26 mouse cellular contexts compared by ENCODE assay signal in the genomic region with DNA sequence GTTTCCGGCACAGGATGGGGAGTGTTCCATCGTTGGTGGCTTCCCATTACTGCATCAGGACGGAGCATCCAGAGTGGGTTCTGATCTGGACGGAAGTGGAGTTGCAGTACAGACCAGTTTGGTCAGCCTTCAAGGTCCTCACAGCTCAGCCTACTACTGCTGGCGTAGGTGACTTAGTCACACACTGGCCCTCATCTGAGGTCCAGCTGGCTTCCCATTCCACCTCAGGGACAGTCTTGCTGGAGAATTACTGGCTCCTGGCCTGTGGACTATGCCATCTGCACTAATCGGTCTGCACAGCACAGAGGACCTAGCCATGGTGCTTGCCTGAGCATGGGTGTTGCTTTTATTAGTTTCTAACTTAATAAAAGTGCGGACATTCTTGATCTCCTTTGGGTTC. TPM values are rescaled to one million over a fixed set of nuclear protein-coding genes. Genes with fewer than 3 reads are reported as not detected.
A peak's percentile ranks its signal among the peaks of the same experiment; 100 is the strongest.
DNase-seq lines count a peak whose midpoint lies in the region; ATAC-seq lines count a peak whose summit lies in the region.
"Had no signal": no experiment of that assay in that cellular context is flagged by ENCODE, and none has a peak within 500 bp of the region (broad histone marks: within the 10 kb centered on the region; RNA-seq: fewer than 3 reads in every experiment).

No protein-coding gene starts in this region.

- no peak overlapping the region for H3K4me2 ChIP-seq in midbrain, embryonic 11.5 days
- no peak overlapping the region for H3K4me2 ChIP-seq in midbrain, embryonic 13.5 days (replicated peaks)
- no peak overlapping the region for H3K4me2 ChIP-seq in heart, embryonic 11.5 days
- H3K4me2 ChIP-seq: embryonic facial prominence, embryonic 13.5 days; embryonic facial prominence, embryonic 15.5 days; forebrain, embryonic 12.5 days had no signal

- H3K27me3 ChIP-seq in midbrain, embryonic 11.5 days (ENCODE audit: control insufficient read depth, insufficient read depth, low read length): no peaks in the 10 kb centered on the region
- H3K27me3 ChIP-seq in midbrain, embryonic 13.5 days: no peaks in the 10 kb centered on the region
- no peaks in the 10 kb centered on the region for H3K27me3 ChIP-seq in heart, embryonic 11.5 days (ENCODE audit: control insufficient read depth, insufficient read depth, low read length)
- H3K27me3 ChIP-seq: CH12.LX; embryonic facial prominence, embryonic 13.5 days; embryonic facial prominence, embryonic 15.5 days; forebrain, embryonic 12.5 days; Patski had no signal

- no peak overlapping the region for H3K27ac ChIP-seq in midbrain, embryonic 11.5 days (ENCODE audit: low read depth, low read length)
- no peak overlapping the region for H3K27ac ChIP-seq in midbrain, embryonic 13.5 days
- no peak overlapping the region for H3K27ac ChIP-seq in heart, embryonic 11.5 days (ENCODE audit: low read depth, low read length)
- H3K27ac ChIP-seq: embryonic facial prominence, embryonic 13.5 days; embryonic facial prominence, embryonic 15.5 days; forebrain, embryonic 10.5 days; forebrain, embryonic 12.5 days had no signal

- DNase-seq in adrenal gland, adult 2 months: peak; percentile 60
- DNase-seq in adrenal gland, adult 18-20 months (ENCODE audit: low spot score in 2 of 2): no peak
- DNase-seq in adrenal gland, postnatal 10 days: peak; percentile 52
- no peak for DNase-seq in adrenal gland, postnatal 25 days
- peak; percentile 61 for DNase-seq in midbrain, embryonic 11.5 days (ENCODE audit: low spot score, missing footprints)
- DNase-seq in brain, adult 2 months (ENCODE audit: low read depth, low spot score): peak; percentile 41
- DNase-seq: B cell, adult 2 months; cerebellum, adult 11 months; cerebellum, adult 18-20 months; cerebellum, adult 8-10 months; cerebellum, postnatal 36 days; embryo, embryonic 11 days had no signal

- no peak overlapping the region for H3K9ac ChIP-seq in midbrain, embryonic 11.5 days (ENCODE audit: low read length)
- H3K9ac ChIP-seq in midbrain, embryonic 13.5 days (replicated peaks): no peak overlapping the region
- H3K9ac ChIP-seq in heart, embryonic 11.5 days (ENCODE audit: low read depth, low read length): no peak overlapping the region
- H3K9ac ChIP-seq: embryonic facial prominence, embryonic 13.5 days; embryonic facial prominence, embryonic 15.5 days; forebrain, embryonic 12.5 days had no signal

- H3K4me3 ChIP-seq in midbrain, embryonic 11.5 days (ENCODE audit: low read depth, low read length): no peak overlapping the region
- no peak overlapping the region for H3K4me3 ChIP-seq in midbrain, embryonic 13.5 days (replicated peaks)
- no peak overlapping the region for H3K4me3 ChIP-seq in heart, embryonic 11.5 days (ENCODE audit: low read depth, low read length)
- H3K4me3 ChIP-seq: embryonic facial prominence, embryonic 13.5 days; embryonic facial prominence, embryonic 15.5 days; erythroblast, embryonic 14.5 days; forebrain, embryonic 10.5 days; forebrain, embryonic 12.5 days had no signal

- 91% methylated on average over 7 of the region's 7 CpGs for WGBS in midbrain, embryonic 11.5 days
- WGBS in midbrain, embryonic 13.5 days: 93% methylated on average over 7 of the region's 7 CpGs
- 88% methylated on average over 7 of the region's 7 CpGs for WGBS in heart, embryonic 11.5 days (ENCODE audit: insufficient replicate concordance)

- H3K4me1 ChIP-seq in midbrain, embryonic 11.5 days (ENCODE audit: control insufficient read depth, insufficient read depth, low read length): no peaks in the 10 kb centered on the region
- H3K4me1 ChIP-seq in midbrain, embryonic 13.5 days (replicated peaks): no peaks in the 10 kb centered on the region
- peaks cover 6% of the 10 kb centered on the region; the same call in 1 of the 2 replicates for H3K4me1 ChIP-seq in heart, embryonic 11.5 days (ENCODE audit: control insufficient read depth, insufficient read depth, low read length)
- H3K4me1 ChIP-seq: embryonic facial prominence, embryonic 15.5 days; forebrain, embryonic 12.5 days had no signal

- H3K36me3 ChIP-seq in midbrain, embryonic 11.5 days (ENCODE audit: control insufficient read depth, insufficient read depth, low read length): 0 out of 2 replicates have a peak, but pooled peaks cover 2% of the 10 kb centered on the region
- H3K36me3 ChIP-seq in midbrain, embryonic 13.5 days: peaks cover 46% of the 10 kb centered on the region
- no peaks in the 10 kb centered on the region for H3K36me3 ChIP-seq in heart, embryonic 11.5 days (ENCODE audit: control insufficient read depth, insufficient read depth, low read length)

- ATAC-seq in midbrain, embryonic 11.5 days (ENCODE audit: low FRiP score): no peak
- no peak for ATAC-seq in midbrain, embryonic 13.5 days
- ATAC-seq in heart, embryonic 11.5 days (replicated peaks; ENCODE audit: insufficient number of reproducible peaks, low FRiP score, low TSS enrichment): no peak
- ATAC-seq: activated CD4-positive, CD25-positive, alpha-beta regulatory T cell, adult 4 months; CD4-positive, CD25-positive, alpha-beta regulatory T cell, adult 4 months; forebrain, embryonic 14.5 days; forebrain, embryonic 16.5 days had no signal

- H3K9me3 ChIP-seq in midbrain, embryonic 11.5 days (ENCODE audit: control insufficient read depth, low read length): no peaks in the 10 kb centered on the region
- no peaks in the 10 kb centered on the region for H3K9me3 ChIP-seq in midbrain, embryonic 13.5 days
- H3K9me3 ChIP-seq in heart, embryonic 11.5 days (replicated peaks; ENCODE audit: control insufficient read depth, low read length): no peaks in the 10 kb centered on the region
- H3K9me3 ChIP-seq: embryonic facial prominence, embryonic 13.5 days; embryonic facial prominence, embryonic 15.5 days; forebrain, embryonic 10.5 days; forebrain, embryonic 12.5 days; G1E had no signal

RNA-seq across cellular contexts. Expression of gene Klhl25, which starts 25.6 kb away (rescaled TPM):
- 10 to 100 TPM; 13.6 to 20.1 TPM for total RNA-seq in adrenal gland, adult 2 months (2021)
- polyA plus RNA-seq in adrenal gland, adult 2 months (2012; rRNA removed): 13.4 and 14.9 TPM in 2 replicates
- total RNA-seq in adrenal gland, adult 18-20 months (2021): 10 to 100 TPM; 14.5 to 21.4 TPM
- 10 to 100 TPM; 21.0 to 22.4 TPM for total RNA-seq in adrenal gland, postnatal 10 days (2021)
- 10.9 and 16.2 TPM in 2 replicates for total RNA-seq in adrenal gland, postnatal 25 days (2021)
- polyA plus RNA-seq in midbrain, embryonic 11.5 days (2014; fragmentation: Nextera tagmentation; extraction: Ambion mirVana): 17.7 and 21.2 TPM in 2 replicates
- polyA plus RNA-seq in midbrain, embryonic 13.5 days (2015; fragmentation: Nextera tagmentation; extraction: Ambion mirVana): 22.6 and 25.8 TPM in 2 replicates
- 10.3 and 10.9 TPM in 2 replicates for polyA plus RNA-seq in heart, embryonic 11.5 days (2014; fragmentation: Nextera tagmentation; extraction: Ambion mirVana)

Comparison
In these comparisons a context has a peak if more than half of its experiments do, and no peak if none do; other contexts are left out.
1. DNase-seq: peak in adrenal gland, adult 2 months (single experiment), adrenal gland, postnatal 10 days (single experiment), midbrain, embryonic 11.5 days (single experiment) and brain, adult 2 months (single experiment); none in adrenal gland, adult 18-20 months (0 of 2) and adrenal gland, postnatal 25 days (single experiment).